Mouse (Mus musculus): ENCODE measurements around the gene Kifc5b.
"Not testable (repeated sequence)": the region's sequence is repeated elsewhere in the genome, so short reads cannot be mapped to it uniquely, and the experiment has no call there.

Kifc5b gene

GRCm38 (mm10) chr17:26971247-26971905 is 54.5 kb downstream of the Kifc5b start:
- DNase-seq (ENCODE audit: low spot score), result no peak

DNA sequence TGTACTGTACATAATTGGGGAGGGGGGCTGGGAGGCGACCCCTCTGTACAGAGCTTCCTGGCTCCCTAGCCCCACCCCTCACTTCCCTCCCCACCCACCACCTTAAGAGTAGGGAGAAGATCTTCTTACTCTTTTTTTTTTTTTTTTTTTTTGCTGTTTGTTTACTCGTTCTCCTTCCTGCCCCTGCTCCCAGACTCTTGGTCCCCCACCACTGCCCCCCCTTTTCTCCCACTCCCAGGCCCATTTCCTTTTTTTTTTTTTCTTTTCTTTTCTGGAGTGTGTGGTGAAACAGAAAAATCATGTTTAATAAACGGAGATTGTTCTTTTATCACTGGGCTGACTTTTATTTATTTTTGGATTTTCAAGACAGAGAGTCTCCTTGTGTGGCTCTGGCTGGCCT is 55.2 kb downstream of the Kifc5b start:
- DNase-seq (ENCODE audit: low spot score), result no peak

DNA sequence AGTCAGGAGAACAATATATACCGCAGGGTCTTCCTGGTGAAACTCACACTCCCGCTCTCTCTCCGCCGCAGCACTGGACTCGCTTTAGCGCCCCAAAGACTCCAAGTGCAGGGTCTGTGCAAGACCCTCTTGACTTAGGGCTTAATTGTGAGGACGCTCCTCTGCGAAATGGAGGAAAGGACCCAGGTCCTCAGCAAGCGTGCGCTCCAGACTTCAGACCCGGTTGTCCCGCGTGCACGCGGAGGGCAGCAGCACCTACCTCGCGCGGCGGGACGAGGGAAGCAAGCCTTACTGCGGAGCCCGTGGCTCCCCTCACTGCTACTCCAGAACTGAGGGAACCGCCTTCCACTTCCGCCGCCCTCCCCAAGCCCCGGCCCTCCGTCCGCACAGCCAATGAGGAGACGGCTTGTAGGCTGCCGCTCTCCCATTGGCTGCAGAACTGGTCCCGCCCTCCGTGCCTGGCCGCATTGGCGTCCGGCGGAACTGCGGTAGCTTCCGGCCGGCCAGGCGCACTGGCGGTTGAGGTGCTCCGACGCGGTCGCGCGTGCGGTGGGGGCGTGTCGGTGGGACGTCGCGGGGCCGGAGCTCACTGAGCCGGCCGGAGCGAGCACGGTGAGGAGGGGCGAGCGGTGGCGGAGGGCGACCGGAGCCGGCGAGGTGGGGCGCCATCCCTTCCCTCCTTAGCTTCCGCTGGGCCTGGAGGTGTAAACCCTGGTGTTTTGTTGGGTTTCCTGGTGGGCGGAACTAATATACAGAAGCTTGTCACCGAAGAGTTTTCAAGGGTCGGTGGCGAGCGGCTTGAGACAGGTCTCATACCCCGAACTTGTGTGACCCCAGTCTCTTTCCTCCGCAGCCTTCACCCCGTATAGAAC is 56.0 kb downstream of the Kifc5b start, which contains the start of gene Zbtb9:
Zbtb9 (plus strand) TSS at position 465 of the 872 bp plus-strand sequence.
- DNase-seq (ENCODE audit: low spot score), result peak; percentile 87

DNA sequence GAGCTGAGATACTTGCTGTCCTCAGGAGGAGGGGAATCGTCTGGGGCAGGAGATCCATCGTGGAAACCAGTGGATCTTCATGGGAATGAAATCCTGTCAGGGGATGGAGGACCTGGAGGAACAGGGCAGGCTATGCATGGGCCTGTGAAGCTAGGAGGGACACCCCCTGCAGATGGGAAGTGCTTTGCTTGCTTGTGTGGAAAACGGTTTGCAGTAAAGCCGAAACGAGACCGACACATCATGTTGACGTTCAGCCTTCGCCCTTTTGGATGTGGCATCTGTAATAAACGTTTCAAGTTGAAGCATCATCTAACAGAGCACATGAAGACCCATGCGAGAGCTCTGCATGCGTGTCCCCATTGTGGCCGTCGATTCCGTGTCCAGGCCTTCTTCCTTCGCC is 57.7 kb downstream of the Kifc5b start:
- DNase-seq (ENCODE audit: low spot score), result no peak

- no peak for DNase-seq (ENCODE audit: low spot score)
Observed at GRCm38 (mm10) chr17:26975415-26975814, 58.5 kb downstream of the Kifc5b start.

- DNase-seq (ENCODE audit: low spot score), result not testable (repeated sequence)
Observed at GRCm38 (mm10) chr17:26977354-26977753, 60.5 kb downstream of the Kifc5b start.

DNA sequence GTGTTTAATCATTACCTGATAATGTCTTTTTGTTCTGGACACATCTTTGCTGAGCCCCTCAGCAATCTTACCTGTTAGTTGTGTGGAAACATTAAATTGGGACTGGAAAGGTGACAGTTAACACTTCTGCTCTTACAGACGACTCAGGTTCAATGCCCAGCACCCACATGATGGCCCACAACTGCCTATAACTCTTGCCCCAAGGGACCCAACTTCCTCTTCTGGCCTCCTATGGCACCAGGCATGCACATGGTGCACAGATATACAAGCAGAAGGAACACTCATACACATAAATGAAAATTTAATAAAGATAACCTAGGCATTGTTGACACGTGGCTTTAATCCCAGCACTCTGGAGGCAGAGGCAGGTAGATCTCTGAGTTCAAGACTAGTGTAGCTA is 62.5 kb downstream of the Kifc5b start:
- no peak for DNase-seq (ENCODE audit: low spot score)

- DNase-seq (ENCODE audit: low spot score), result no peak
Observed at GRCm38 (mm10) chr17:26981050-26981449, 64.2 kb downstream of the Kifc5b start.

Measured in ovary, postnatal 10 days (tissue).